Mouse (Mus musculus) CH12.LX (cell line): ENCODE measurements around the gene Macrod2. TPM values are rescaled to one million over a fixed set of nuclear protein-coding genes. Genes with fewer than 3 reads are reported as not detected.

Experiments
- DNase-seq: peaks from one replicate; pipeline ENCODE4 v3.0.0-alpha.2; 2013; ENCODE audit errors: extremely low read depth
- H3K27ac ChIP-seq: 2 replicates; pipeline ENCODE4 v1.5.1; 2012; ENCODE audit warnings: low read depth, mild to moderate bottlenecking, control low read depth, moderate library complexity; ENCODE audit not compliant: insufficient read depth
- H3K27me3 ChIP-seq: replicated peaks from 2 replicates; pipeline ENCODE3; 2012; ENCODE audit warnings: inconsistent platforms
- H3K36me3 ChIP-seq, 2 experiments: replicated peaks in 1 of 2; 2 replicates each; pipeline versions ENCODE3 to v1.6.1; 2012; ENCODE audit warnings: inconsistent platforms in 1 of 2, low read length in 1 of 2, mild to moderate bottlenecking in 1 of 2, mixed read lengths in 1 of 2, moderate library complexity in 1 of 2; ENCODE audit not compliant: control insufficient read depth in 1 of 2, insufficient read depth in 1 of 2
- H3K4me1 ChIP-seq, 2 experiments: 2 replicates each; pipeline ENCODE4 v1.6.1; 2012; ENCODE audit warnings: inconsistent platforms in 1 of 2, moderate library complexity in 1 of 2; ENCODE audit not compliant: insufficient read depth in 2 of 2, control insufficient read depth in 1 of 2
- H3K4me2 ChIP-seq: 2 replicates; pipeline ENCODE4 v1.6.1; 2012; ENCODE audit warnings: low read depth, mild to moderate bottlenecking, control low read depth; ENCODE audit not compliant: poor library complexity, insufficient read depth, severe bottlenecking
- H3K4me3 ChIP-seq, 3 experiments: fragments of 150-350 bp in 1 of 3; sonication (generic) in 1 of 3; replicated peaks in 1 of 3; 2 replicates each; pipeline versions ENCODE3 to v1.5.1; 2011 to 2012; ENCODE audit warnings: low read depth in 2 of 3, low read length in 2 of 3, mild to moderate bottlenecking in 2 of 3, moderate library complexity in 2 of 3, control low read depth in 1 of 3, improper control_type of control experiment in 1 of 3, inconsistent platforms in 1 of 3, mixed read lengths in 1 of 3; ENCODE audit not compliant: poor library complexity in 1 of 3
- H3K79me2 ChIP-seq: replicated peaks from 2 replicates; pipeline ENCODE4 v1.6.1; 2012; ENCODE audit warnings: mild to moderate bottlenecking, moderate library complexity; ENCODE audit not compliant: control insufficient read depth, poor library complexity, insufficient read depth, severe bottlenecking; ENCODE audit errors: extremely low read depth
- H3K9ac ChIP-seq: 2 replicates; pipeline ENCODE4 v1.6.1; 2012; ENCODE audit warnings: low read depth, mild to moderate bottlenecking, control low read depth, moderate library complexity; ENCODE audit not compliant: insufficient read depth
- H3K9me3 ChIP-seq: replicated peaks from 2 replicates; pipeline ENCODE3; 2012; ENCODE audit warnings: low read length, inconsistent platforms, mixed read lengths
- BHLHE40 ChIP-seq: IDR thresholded peaks from 2 replicates; pipeline ENCODE4 v1.6.1; 2011; ENCODE audit warnings: mild to moderate bottlenecking, low read depth, low read length, improper control_type of control experiment
- CHD1 ChIP-seq: IDR thresholded peaks from 2 replicates; pipeline ENCODE4 v1.6.1; 2012; ENCODE audit warnings: low read depth, low read length, improper control_type of control experiment, inconsistent platforms
- EP300 ChIP-seq: IDR thresholded peaks from 2 replicates; pipeline ENCODE4 v1.6.1; 2011; ENCODE audit warnings: low read length, improper control_type of control experiment
- GABPA ChIP-seq: IDR thresholded peaks from 2 replicates; pipeline ENCODE4 v1.6.1; 2012; ENCODE audit warnings: low read depth, low read length, improper control_type of control experiment, inconsistent platforms; ENCODE audit not compliant: insufficient replicate concordance
- HCFC1 ChIP-seq: IDR thresholded peaks from 2 replicates; pipeline ENCODE4 v1.6.1; 2012; ENCODE audit warnings: low read depth, mild to moderate bottlenecking, inconsistent platforms, low read length, improper control_type of control experiment
- IRF4 ChIP-seq: IDR thresholded peaks from 2 replicates; pipeline ENCODE4 v1.6.1; 2014; ENCODE audit warnings: low read depth, mild to moderate bottlenecking, inconsistent platforms, low read length, improper control_type of control experiment
- KAT2A ChIP-seq: IDR thresholded peaks from 2 replicates; pipeline ENCODE4 v1.6.1; 2012; ENCODE audit warnings: low read length, improper control_type of control experiment, inconsistent platforms; ENCODE audit not compliant: insufficient replicate concordance
- MAFK ChIP-seq: IDR thresholded peaks from 2 replicates; pipeline ENCODE4 v1.6.1; 2011; ENCODE audit warnings: low read length, improper control_type of control experiment; ENCODE audit not compliant: insufficient replicate concordance
- MAX ChIP-seq: IDR thresholded peaks from 2 replicates; pipeline ENCODE4 v1.6.1; 2011; ENCODE audit warnings: low read length, improper control_type of control experiment
- MEF2A ChIP-seq: IDR thresholded peaks from 2 replicates; pipeline ENCODE4 v1.6.1; 2014; ENCODE audit warnings: low read depth, mild to moderate bottlenecking, inconsistent platforms, low read length, improper control_type of control experiment, borderline replicate concordance
- MXI1 ChIP-seq: IDR thresholded peaks from 2 replicates; pipeline ENCODE4 v1.6.1; 2011; ENCODE audit warnings: mild to moderate bottlenecking, low read depth, low read length, improper control_type of control experiment
- MYC ChIP-seq: IDR thresholded peaks from 2 replicates; pipeline ENCODE4 v1.6.1; 2011; ENCODE audit warnings: low read depth, mild to moderate bottlenecking, improper control_type of control experiment, low read length
- NRF1 ChIP-seq: IDR thresholded peaks from 2 replicates; pipeline ENCODE4 v1.6.1; 2014; ENCODE audit warnings: low read depth, mild to moderate bottlenecking, inconsistent platforms, low read length, improper control_type of control experiment, moderate library complexity
- PAX5 ChIP-seq: IDR thresholded peaks from 2 replicates; pipeline ENCODE4 v1.6.1; 2012; ENCODE audit warnings: low read length, inconsistent platforms, mixed read lengths
- POLR2A ChIP-seq: IDR thresholded peaks from 2 replicates; pipeline ENCODE4 v1.6.1; 2011; ENCODE audit warnings: low read depth, mild to moderate bottlenecking, improper control_type of control experiment, low read length
- POLR2AphosphoS2 ChIP-seq: IDR thresholded peaks from 2 replicates; pipeline ENCODE4 v1.6.1; 2011; ENCODE audit warnings: low read depth, low read length, improper control_type of control experiment
- RAD21 ChIP-seq: IDR thresholded peaks from 2 replicates; pipeline ENCODE4 v1.6.1; 2011; ENCODE audit warnings: low read depth, mild to moderate bottlenecking, low read length, improper control_type of control experiment, moderate library complexity
- RCOR1 ChIP-seq: conservative IDR thresholded peaks from 2 replicates; pipeline ENCODE4 v1.6.1; 2012; ENCODE audit warnings: low read depth, mild to moderate bottlenecking, inconsistent platforms, low read length, improper control_type of control experiment
- TBP ChIP-seq: conservative IDR thresholded peaks from 2 replicates; pipeline ENCODE4 v1.6.1; 2011; ENCODE audit warnings: low read depth, low read length, improper control_type of control experiment
- TCF12 ChIP-seq: IDR thresholded peaks from 2 replicates; pipeline ENCODE4 v1.6.1; 2014; ENCODE audit warnings: low read depth, mild to moderate bottlenecking, inconsistent platforms, low read length, improper control_type of control experiment
- UBTF ChIP-seq: IDR thresholded peaks from 2 replicates; pipeline ENCODE4 v1.6.1; 2012; ENCODE audit warnings: low read depth, mild to moderate bottlenecking, inconsistent platforms, low read length, improper control_type of control experiment, moderate library complexity
- USF2 ChIP-seq: conservative IDR thresholded peaks from 2 replicates; pipeline ENCODE4 v1.6.1; 2011; ENCODE audit warnings: low read depth, low read length, improper control_type of control experiment
- ZC3H11A ChIP-seq: IDR thresholded peaks from 2 replicates; pipeline ENCODE4 v1.6.1; 2012; ENCODE audit warnings: low read depth, mild to moderate bottlenecking, inconsistent platforms, low read length, improper control_type of control experiment
- ZKSCAN1 ChIP-seq: IDR thresholded peaks from 2 replicates; pipeline ENCODE4 v1.6.1; 2012; ENCODE audit warnings: low read depth, inconsistent platforms, low read length, improper control_type of control experiment, borderline replicate concordance
- ZNF384 ChIP-seq: IDR thresholded peaks from 2 replicates; pipeline ENCODE4 v1.6.1; 2012; ENCODE audit warnings: low read depth, low read length, improper control_type of control experiment, inconsistent platforms
- dilution Hi-C: fragments of 300-500 bp; cut with MboI; formaldehyde crosslinking; loops from 2 replicates; pipeline ENCODE4 v1.14.3; 2020; ENCODE audit warnings: low sequenced_read_pairs; ENCODE audit not compliant: extremely low pct_unique_long_range_greater_than_20kb, extremely low pct_ligation_motif_present
- in situ Hi-C: fragments of 300-500 bp; cut with MboI; formaldehyde crosslinking; loops from 3 replicates; pipeline ENCODE4 v1.14.3; 2019; ENCODE audit warnings: low sequenced_read_pairs, low pct_ligation_motif_present, low pct_unique_long_range_greater_than_20kb, mixed read lengths
- polyA plus RNA-seq: library from polyadenylated mRNA; unstranded; fragments of >175 nt; gene quantifications from 2 replicates; pipeline ENCODE4 v1.2.1, GENCODE M21; 2012; ENCODE audit warnings: low read depth; ENCODE audit not compliant: insufficient read length
- total RNA-seq, 2 experiments: library from RNA; depleted of rRNA; stranded (reverse); fragments of 300-350 nt in 1 of 2; fragments of >200 nt in 1 of 2; gene quantifications; 2 replicates each; pipeline ENCODE4 v1.2.3; 2012 to 2014

Gene Macrod2
- total and polyA plus RNA-seq, 3 experiments, result not detected

DNA sequence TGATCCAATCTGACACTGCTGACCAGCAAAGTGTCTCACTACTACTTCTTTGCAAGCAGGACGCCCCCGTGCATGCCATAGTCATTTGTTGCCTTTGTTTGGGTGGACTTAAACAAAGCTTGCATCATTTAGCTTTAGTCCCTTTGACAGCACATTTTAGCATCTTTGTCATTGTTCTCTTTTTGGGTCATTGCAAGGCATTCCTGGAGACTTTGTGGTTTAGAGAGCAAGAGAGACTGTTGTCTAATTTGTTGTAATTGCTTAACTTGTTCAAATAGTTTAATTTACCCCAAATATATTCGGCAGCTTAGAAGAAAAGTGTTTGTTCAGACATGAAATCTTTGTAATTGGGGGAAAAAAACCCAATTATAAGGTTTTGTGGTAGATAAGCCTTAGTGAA is 511.0 kb downstream of the Macrod2 start:
- in situ Hi-C loops, result no loop called here
- DNase-seq, result no peak
- H3K4me2 ChIP-seq, result no peak overlapping the region
- no peak overlapping the region for H3K9ac ChIP-seq
- no peaks in the 10 kb centered on the region for H3K27me3 ChIP-seq
- H3K79me2 ChIP-seq, result no peaks in the 10 kb centered on the region
- no peaks in the 10 kb centered on the region for H3K36me3 ChIP-seq
- H3K27ac ChIP-seq, result no peak overlapping the region
- H3K4me1 ChIP-seq, result no peaks in the 10 kb centered on the region
- no peak overlapping the region for H3K4me3 ChIP-seq
- peaks cover 31% of the 10 kb centered on the region for H3K9me3 ChIP-seq
- TF ChIP-seq HCFC1, result no peak
- no peak for TF ChIP-seq RAD21
- no peak for TF ChIP-seq TCF12
- no peak for TF ChIP-seq MAFK
- no peak for TF ChIP-seq ZC3H11A
- TF ChIP-seq PAX5, result no peak
- no peak for TF ChIP-seq GABPA
- no peak for TF ChIP-seq MYC
- no peak for TF ChIP-seq KAT2A
- TF ChIP-seq ZKSCAN1, result no peak
- no peak for TF ChIP-seq MAX
- TF ChIP-seq BHLHE40, result no peak
- TF ChIP-seq ZNF384, result no peak
- no peak for TF ChIP-seq EP300
- dilution Hi-C loops, result no loop called here

- Histone ChIP-seq H3K4me1 (no peaks in the 10 kb centered on the region), H3K36me3 (no peaks in the 10 kb centered on the region)
- TF ChIP-seq POLR2A (no peak), USF2 (no peak), RCOR1 (no peak), RAD21 (no peak), CHD1 (no peak), MEF2A (no peak), ZC3H11A (no peak), ZNF384 (no peak), GABPA (no peak), POLR2AphosphoS2 (no peak), UBTF (no peak), IRF4 (no peak), EP300 (no peak), MXI1 (no peak), TBP (no peak), BHLHE40 (no peak), NRF1 (no peak), MAFK (no peak)
- TF ChIP-seq, all 38 proteins: peak for 0
- Histone ChIP-seq H3K27me3 (no peaks in the 10 kb centered on the region), H3K4me2 (no peak overlapping the region), H3K79me2 (no peaks in the 10 kb centered on the region), H3K4me3 (no peak overlapping the region), H3K27ac (no peak overlapping the region), H3K9me3 (peaks cover 44% of the 10 kb centered on the region), H3K9ac (no peak overlapping the region)
- in situ Hi-C loops, result no loop called here
- DNase-seq, result no peak
- dilution Hi-C loops, result no loop called here
Observed at GRCm38 (mm10) chr2:140911463-140911862, 516.4 kb downstream of the Macrod2 start.
